1 mouse cellular context compared by ENCODE assay signal in the genomic region with DNA sequence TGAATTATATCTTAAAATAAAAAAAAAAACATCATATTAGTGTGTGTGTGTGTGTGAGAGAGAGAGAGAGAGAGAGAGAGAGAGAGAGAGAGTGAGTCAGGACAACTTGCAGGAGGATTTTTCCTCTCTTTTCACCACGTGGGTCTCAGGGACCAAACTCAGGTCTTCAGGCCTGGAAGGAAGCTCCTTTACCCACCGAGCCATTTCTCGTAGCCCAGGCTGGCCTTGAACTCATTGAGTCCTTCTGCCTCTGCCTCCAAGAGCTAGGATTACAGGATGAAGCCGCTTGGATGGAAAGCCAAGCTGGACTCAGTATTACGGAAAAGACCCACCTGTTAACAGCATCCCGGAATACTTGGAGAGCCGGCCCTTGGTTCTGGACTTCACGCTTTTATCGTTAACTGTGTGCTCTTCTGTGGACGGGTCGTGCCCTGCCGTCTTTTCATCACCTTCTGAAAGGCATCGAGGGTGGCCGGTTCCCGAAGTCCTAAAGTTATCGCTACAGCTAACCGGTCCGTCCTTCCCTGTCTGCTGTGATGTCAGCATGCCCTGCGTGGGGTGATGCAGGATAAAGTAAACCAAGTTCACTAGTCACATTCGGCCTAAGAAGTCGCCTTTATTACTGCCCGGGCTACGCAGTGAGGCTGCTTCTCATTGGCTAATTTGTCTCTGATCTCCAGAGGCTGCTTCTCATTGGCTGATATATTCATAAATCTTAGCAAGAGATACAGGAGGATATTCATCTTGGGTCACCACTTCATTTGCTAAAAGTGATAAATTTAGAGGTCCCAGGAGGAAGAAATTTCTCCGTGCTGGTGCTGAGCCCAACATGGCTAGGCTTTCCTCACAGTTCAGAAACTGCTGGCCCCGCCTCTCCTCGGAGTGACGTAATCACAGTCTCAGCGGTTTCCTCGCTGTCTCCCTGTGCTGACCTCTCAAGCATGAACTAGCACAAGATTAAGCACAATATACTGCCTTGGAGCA.
TF ChIP-seq lines count a peak whose summit lies in the region.

No protein-coding gene starts in this region.

TF ChIP-seq in CH12.LX, 34 proteins besides CTCF, POLR2A, EP300 and RAD21:
- TF ChIP-seq NRF1 (IDR thresholded peaks at IDR 0.05; ENCODE audit: low read depth, low read length): no peak
- TF ChIP-seq PAX5 (IDR thresholded peaks at IDR 0.05; ENCODE audit: low read length): no peak
- no peak for TF ChIP-seq E2F4 (IDR thresholded peaks at IDR 0.05; ENCODE audit: insufficient replicate concordance, low read depth, low read length)
- TF ChIP-seq CHD2 (IDR thresholded peaks at IDR 0.05; ENCODE audit: low read length): no peak
- TF ChIP-seq TCF12 (IDR thresholded peaks at IDR 0.05; ENCODE audit: low read depth, low read length): peak; percentile 32; the same call in 1 of the 2 replicates
- TF ChIP-seq MEF2A (IDR thresholded peaks at IDR 0.05; ENCODE audit: borderline replicate concordance, low read depth, low read length): no peak; the same call in 1 of the 2 replicates
- TF ChIP-seq SMC3 (IDR thresholded peaks at IDR 0.05; ENCODE audit: low read depth, low read length): no peak
- TF ChIP-seq HCFC1 (IDR thresholded peaks at IDR 0.05; ENCODE audit: low read depth, low read length): peak; percentile 58; the same call in 1 of the 2 replicates
- TF ChIP-seq GABPA (IDR thresholded peaks at IDR 0.05; ENCODE audit: insufficient replicate concordance, low read depth, low read length): no peak
- no peak for TF ChIP-seq USF1 (IDR thresholded peaks at IDR 0.05; ENCODE audit: low read depth, low read length)
- peak; percentile 67; the same call in 1 of the 2 replicates for TF ChIP-seq SIN3A (IDR thresholded peaks at IDR 0.05; ENCODE audit: low read length)
- no peak for TF ChIP-seq BHLHE40 (IDR thresholded peaks at IDR 0.05; ENCODE audit: low read depth, low read length)
- no peak for TF ChIP-seq ZNF384 (IDR thresholded peaks at IDR 0.05; ENCODE audit: low read depth, low read length)
- 0 out of 2 replicates have a peak, but pooled peaks have one; percentile 56 for TF ChIP-seq POLR2AphosphoS2 (IDR thresholded peaks at IDR 0.05; ENCODE audit: low read depth, low read length)
- TF ChIP-seq CHD1 (IDR thresholded peaks at IDR 0.05; ENCODE audit: low read depth, low read length): no peak
- TF ChIP-seq MXI1 (IDR thresholded peaks at IDR 0.05; ENCODE audit: low read depth, low read length): peak; percentile 64; the same call in 1 of the 2 replicates
- no peak; the same call in 1 of the 2 replicates for TF ChIP-seq JUND (conservative IDR thresholded peaks at IDR 0.05; ENCODE audit: low read depth, low read length)
- TF ChIP-seq ELF1 (IDR thresholded peaks at IDR 0.05; ENCODE audit: low read depth, low read length): no peak; the same call in 1 of the 2 replicates
- TF ChIP-seq MYC (IDR thresholded peaks at IDR 0.05; ENCODE audit: low read depth, low read length): 0 out of 2 replicates have a peak, but pooled peaks have one; percentile 46
- no peak for TF ChIP-seq KAT2A (IDR thresholded peaks at IDR 0.05; ENCODE audit: insufficient replicate concordance, low read length)
- peak; percentile 94 for TF ChIP-seq TBP (conservative IDR thresholded peaks at IDR 0.05; ENCODE audit: low read depth, low read length)
- TF ChIP-seq ZKSCAN1 (IDR thresholded peaks at IDR 0.05; ENCODE audit: borderline replicate concordance, low read depth, low read length): no peak
- TF ChIP-seq MAZ (IDR thresholded peaks at IDR 0.05; ENCODE audit: low read depth, low read length): no peak
- TF ChIP-seq IRF4 (IDR thresholded peaks at IDR 0.05; ENCODE audit: low read depth, low read length): 0 out of 2 replicates have a peak, but pooled peaks have one; percentile 13
- no peak for TF ChIP-seq RCOR1 (conservative IDR thresholded peaks at IDR 0.05; ENCODE audit: low read depth, low read length)
- TF ChIP-seq USF2 (conservative IDR thresholded peaks at IDR 0.05; ENCODE audit: low read depth, low read length): no peak
- no peak; the same call in 1 of the 2 replicates for TF ChIP-seq ZMIZ1 (IDR thresholded peaks at IDR 0.05; ENCODE audit: low read depth, low read length)
- peak; percentile 39 for TF ChIP-seq JUN (IDR thresholded peaks at IDR 0.05; ENCODE audit: insufficient read depth, low read depth, low read length)
- TF ChIP-seq UBTF (IDR thresholded peaks at IDR 0.05; ENCODE audit: low read depth, low read length): no peak
- TF ChIP-seq NELFE (IDR thresholded peaks at IDR 0.05; ENCODE audit: low read depth, low read length): peak; percentile 83
- TF ChIP-seq ETS1 (conservative IDR thresholded peaks at IDR 0.05; ENCODE audit: low read depth, low read length): peak; percentile 20; the same call in 1 of the 2 replicates
- peak; percentile 43; the same call in 1 of the 2 replicates for TF ChIP-seq MAX (IDR thresholded peaks at IDR 0.05; ENCODE audit: low read length)
